Mouse (Mus musculus): ENCODE measurements around the gene Wbp2nl.

- no peak for TF ChIP-seq CTCF (IDR thresholded peaks at IDR 0.05; ENCODE audit: low read depth, low read length)
- TF ChIP-seq TAL1 (conservative IDR thresholded peaks at IDR 0.05; ENCODE audit: low read depth, low read length), result no peak
- no peak for TF ChIP-seq GATA1 (IDR thresholded peaks at IDR 0.05; ENCODE audit: borderline replicate concordance, low read length)
Measured at GRCm38 (mm10) chr15:82353078-82353744, 54.5 kb downstream of the Wbp2nl start.

Measured in G1E (cell line).